Mouse (Mus musculus): Measurements from ENCODE around the gene Eomes.

Eomes gene

GRCm38 (mm10) chr9:118477961-118478360, at the start of gene Eomes:
Gene Eomes (plus strand): TSS chr9:118478212.
- no peak for DNase-seq (ENCODE audit: extremely low spot score)

DNA sequence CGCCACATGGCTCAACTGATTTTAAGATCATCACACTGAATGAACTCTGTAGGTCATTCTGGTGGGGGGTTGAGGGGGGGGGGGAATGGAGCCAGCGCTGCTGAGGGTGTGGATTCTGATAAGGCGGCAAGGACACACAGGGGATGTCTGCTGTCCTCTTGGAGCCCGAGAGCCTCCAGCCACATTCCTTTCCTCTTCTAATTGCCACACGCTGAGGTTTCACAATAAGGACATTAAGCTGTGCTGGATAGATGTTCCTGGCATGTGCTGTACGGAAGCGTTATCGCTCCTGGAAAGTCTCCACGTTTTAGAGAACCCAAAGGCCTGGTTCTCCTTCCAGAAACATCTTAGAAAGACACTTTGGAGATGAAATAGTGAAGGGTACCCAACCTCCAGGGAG, 33.2 kb upstream of the Eomes start:
- DNase-seq (ENCODE audit: extremely low spot score) = no peak

DNA sequence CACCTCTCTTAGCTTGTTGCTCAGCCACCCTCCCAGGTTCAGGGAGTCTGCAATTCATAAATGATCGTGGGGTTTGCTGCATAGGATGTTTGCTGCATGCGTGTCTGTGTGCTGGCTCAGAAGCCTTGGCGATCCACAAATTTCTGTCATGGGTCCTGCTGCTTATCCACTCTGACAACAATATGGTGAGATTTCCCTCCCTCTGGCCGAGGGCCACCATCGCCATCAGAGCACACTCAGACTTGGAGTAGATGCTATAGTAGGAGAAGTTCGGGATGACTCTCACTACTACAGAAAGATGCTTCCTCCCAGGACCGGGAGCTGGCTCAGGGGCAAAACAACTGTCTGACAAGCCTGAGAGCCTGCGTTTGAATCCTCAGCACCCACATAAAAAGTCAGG, 28.7 kb upstream of the Eomes start:
- DNase-seq (ENCODE audit: extremely low spot score) = no peak

DNA sequence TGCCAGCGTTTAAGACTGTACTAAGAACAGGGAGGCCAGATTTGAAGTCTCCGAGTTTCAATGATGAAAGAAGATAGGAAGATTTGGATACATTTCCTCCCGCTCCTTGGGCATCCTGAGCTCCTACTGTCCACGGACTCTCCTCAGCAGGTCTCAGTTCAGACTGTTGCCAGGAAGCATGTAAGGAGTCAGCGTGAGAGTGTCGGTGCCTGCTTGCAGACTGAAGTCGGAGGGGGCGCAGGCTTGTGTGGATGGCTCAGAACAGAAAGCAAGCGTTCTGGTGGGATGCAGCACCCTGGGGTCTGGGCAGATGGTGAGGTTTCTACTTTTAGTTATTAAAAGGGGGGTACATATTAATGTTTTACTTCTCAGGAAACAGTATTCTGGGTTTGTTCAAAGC, 24.6 kb upstream of the Eomes start:
- no peak for DNase-seq (ENCODE audit: extremely low spot score)

DNA sequence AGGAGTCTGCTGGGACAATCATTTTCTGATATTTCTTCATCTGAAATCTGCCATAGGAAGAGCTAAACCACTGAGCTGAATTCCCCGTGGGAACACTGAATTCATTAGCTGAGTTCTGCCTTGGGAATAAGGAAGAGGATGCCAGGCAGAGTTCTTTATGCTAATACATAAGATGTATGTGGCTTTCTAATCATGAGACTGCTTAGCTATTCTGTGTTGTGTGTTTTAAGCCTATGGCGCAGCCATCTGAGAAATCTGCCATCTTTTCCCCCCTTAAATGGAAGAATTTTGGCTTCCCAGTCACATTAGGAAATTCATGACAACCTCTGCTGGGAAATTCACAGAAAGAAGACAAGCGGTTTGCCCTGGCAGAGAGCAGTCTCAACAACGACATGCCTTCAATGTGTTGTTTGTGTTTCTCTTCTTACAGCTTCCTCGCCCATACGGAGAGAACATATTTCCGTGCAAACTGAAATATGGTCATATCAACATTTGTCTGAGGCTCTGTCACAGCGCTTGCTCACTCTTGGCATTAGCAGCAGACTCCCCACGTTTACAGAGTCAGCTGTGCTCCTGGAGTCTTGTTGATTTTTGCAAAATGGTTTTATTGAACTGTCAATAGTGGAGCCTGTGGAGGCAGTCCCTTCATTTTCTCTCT, 22.7 kb upstream of the Eomes start:
- DNase-seq (ENCODE audit: extremely low spot score) = no peak

DNA sequence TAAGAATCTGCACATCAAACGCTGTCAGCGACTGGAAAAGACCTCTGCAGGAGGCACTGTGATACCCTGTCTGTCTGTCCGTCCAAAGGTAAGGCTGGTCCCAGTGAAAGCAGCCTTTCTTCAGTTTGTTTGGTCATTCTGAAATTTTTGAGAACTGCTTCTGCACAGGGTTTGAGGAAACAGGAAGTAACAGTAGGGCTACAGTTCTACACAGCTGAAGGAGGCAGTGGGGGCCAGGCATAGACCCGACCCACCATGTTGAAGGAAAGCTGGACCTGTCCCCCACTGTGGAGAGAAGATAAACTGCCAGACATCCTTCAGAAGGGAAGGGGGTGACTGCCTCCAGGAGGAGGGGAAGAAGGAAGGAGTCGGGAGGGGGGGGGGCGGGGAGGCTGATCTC, 21.6 kb upstream of the Eomes start:
- no peak for DNase-seq (ENCODE audit: extremely low spot score)

DNA sequence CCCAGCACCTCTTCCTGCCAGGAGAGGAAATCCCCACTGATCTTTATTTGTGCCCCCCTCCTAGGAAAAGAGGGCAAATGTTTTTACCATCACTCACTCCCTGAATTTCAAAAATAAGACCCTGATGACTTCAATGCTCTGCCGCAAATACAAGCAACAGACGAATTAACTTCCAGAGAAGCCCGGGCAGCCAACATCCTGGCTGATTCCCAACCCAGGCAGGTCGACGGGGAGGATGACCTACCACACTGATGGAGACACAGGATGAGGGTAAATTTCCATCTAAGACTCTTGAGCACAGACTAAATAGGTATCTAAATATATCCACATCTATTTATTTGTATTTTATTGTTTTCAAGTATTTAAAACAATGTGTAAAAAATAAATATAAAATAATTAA, 20.0 kb upstream of the Eomes start:
- no peak for DNase-seq (ENCODE audit: extremely low spot score)

DNA sequence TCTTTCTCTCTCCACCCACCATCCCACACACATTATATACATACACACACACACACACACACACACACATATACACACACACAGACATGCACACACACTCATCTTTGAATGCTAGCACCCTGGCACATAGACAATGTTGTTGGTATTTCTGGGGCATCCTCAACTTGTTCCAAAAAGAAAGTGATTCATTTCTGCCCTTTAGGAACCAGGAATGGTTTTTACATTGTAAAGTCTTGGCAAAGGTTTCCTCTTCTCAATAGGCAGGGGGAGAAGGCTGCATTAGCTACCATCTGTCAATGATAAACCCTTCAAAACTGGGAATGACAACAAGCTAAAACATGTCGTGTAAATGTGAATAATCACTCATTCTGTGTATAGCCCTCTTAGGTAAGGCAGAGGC, 14.0 kb upstream of the Eomes start:
- no peak for DNase-seq (ENCODE audit: extremely low spot score)

- no peak for DNase-seq (ENCODE audit: extremely low spot score)
These were observed 9.7 kb upstream of the Eomes start for GRCm38 (mm10) chr9:118468301-118468700.

DNA sequence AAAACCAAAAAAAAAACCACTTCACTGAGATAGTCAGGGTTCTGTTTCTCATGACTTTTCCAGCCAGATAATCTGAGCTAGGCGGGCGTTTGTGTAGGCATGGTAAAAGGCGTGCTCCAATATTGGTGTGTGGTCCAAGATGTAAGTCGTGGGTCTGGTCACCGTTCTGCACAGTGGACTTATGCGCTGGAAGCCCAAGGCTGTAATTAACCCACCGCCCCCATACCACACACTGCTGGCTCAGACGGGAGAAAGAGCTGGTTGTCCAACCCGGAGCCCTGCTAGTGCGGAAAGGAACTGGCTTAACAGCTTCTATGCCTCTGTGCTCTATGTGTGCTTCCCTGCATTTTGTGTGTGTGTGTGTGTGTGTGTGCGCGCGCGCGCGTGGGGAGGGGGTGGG, 8.7 kb upstream of the Eomes start:
- DNase-seq (ENCODE audit: extremely low spot score) = no peak

DNA sequence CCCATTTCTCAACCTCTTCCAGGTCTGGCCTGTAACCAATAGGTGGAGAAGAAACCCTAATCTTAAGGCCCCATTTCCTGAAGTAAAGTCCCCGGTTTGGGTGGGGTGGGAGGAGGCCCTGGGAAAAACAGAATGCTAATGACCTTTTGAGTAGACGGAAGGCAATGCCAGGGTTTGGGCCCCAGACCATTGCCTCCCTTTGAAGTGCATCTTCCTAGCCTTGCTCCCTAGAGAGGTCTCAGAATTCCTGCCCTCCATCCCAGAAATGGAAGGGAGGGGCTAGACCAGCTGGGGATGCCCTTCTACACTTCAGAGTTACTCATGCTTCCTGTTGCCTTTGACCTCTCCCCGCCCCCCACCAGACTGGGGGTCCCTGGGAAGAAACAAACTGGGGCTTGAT, 6.7 kb upstream of the Eomes start:
- DNase-seq (ENCODE audit: extremely low spot score) = no peak

GRCm38 (mm10) chr9:118476211-118476765, 1.7 kb upstream of the Eomes start:
- DNase-seq (ENCODE audit: extremely low spot score) = no peak

DNA sequence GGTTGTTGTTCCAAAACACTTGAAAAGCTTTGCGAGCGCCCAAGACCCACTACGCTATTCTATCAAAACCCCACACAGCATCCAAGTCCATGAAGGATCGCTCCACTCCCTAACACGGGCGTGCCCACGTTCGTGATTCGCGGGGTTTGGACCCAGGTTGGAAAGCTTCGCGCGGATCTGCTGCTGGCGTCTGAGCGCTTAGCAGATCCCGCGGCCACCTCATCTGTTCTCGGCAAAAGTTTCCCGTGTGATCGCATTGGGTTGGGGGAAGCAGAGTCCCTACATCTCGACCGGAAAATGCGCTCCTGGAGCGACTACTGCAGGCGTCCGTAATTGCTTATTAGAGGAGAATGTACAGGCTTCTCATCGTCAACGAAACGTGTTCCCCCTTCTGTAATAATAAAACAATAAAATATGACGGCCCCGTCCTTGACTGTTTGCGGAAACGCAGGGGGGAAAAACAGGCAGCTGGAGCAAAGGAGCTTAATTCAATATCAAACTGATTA, 1.2 kb upstream of the Eomes start:
- peak; percentile 59 for DNase-seq (ENCODE audit: extremely low spot score)

DNA sequence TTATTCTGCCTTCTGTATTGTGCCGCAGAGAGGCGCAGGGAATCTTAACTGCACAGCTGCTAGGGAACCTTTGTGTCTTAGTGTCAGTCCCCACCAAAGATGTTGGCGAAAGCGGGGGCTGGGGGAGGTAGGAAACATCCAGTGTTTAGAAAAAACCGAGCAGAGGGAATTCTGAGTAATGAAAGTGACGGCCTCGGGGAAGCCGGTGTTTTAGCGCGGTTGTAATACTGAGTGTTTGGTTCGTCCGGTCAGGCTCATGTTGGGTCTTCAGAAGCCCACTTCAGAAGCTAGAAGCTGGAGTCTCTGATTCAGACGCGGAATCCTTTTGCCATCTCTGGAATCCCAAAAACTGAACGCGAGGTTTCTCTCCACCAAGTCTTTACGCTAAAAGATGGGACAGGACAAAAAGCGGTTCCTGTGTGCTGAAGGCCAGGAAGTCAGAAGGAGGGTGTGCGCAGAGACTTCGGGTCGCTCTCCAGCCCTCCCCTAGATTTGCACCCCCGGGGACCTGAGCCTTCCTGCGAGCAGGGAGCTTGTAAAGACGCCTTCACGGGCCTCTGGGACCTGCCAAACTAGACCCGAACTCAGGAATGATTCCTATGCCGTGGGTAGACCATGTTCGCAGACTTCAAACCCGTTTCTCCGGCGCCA, 606 bp upstream of the Eomes start:
- peak; percentile 52 for DNase-seq (ENCODE audit: extremely low spot score)

GRCm38 (mm10) chr9:118478458-118478838, 436 bp downstream of the Eomes start:
- peak; percentile 62 for DNase-seq (ENCODE audit: extremely low spot score)

GRCm38 (mm10) chr9:118478839-118479507, 961 bp downstream of the Eomes start:
- DNase-seq (ENCODE audit: extremely low spot score) = peak; percentile 45

- no peak for DNase-seq (ENCODE audit: extremely low spot score)
These were observed 1.7 kb downstream of the Eomes start for GRCm38 (mm10) chr9:118479508-118480291.

DNA sequence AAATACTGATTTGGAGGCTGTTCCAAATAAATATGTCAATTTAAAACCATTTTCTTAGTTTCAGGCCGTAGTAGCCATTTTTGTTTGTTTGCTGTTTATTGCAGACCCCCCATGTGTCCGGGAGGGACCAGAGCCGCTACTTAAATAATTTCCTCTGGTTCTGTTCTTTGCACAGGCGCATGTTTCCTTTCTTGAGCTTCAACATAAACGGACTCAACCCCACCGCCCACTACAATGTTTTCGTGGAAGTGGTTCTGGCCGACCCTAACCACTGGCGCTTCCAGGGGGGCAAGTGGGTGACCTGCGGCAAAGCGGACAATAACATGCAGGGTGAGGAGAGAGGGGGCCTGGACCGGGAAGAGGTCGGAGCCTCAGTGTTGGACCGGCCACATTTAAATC, 2.3 kb downstream of the Eomes start:
- DNase-seq (ENCODE audit: extremely low spot score) = no peak

GRCm38 (mm10) chr9:118482210-118482609, 4.2 kb downstream of the Eomes start:
- DNase-seq (ENCODE audit: extremely low spot score) = no peak

- peak; percentile 50 for DNase-seq (ENCODE audit: extremely low spot score)
These were observed 8.5 kb downstream of the Eomes start for GRCm38 (mm10) chr9:118486361-118487095.

- no peak for DNase-seq (ENCODE audit: extremely low spot score)
These were observed 9.0 kb downstream of the Eomes start for GRCm38 (mm10) chr9:118487096-118487395.
